Mouse (Mus musculus): Measurements from ENCODE around the gene Gm43552. TPM values are rescaled to one million over a fixed set of nuclear protein-coding genes. Genes with fewer than 3 reads are reported as not detected.
"Not testable (repeated sequence)": the region's sequence is repeated elsewhere in the genome, so short reads cannot be mapped to it uniquely, and the experiment has no call there.

The Gm43552 gene
- 0.91 and 2.3 TPM in 2 replicates for polyA plus RNA-seq (2015; fragmentation: Nextera tagmentation; extraction: Ambion mirVana)

DNA sequence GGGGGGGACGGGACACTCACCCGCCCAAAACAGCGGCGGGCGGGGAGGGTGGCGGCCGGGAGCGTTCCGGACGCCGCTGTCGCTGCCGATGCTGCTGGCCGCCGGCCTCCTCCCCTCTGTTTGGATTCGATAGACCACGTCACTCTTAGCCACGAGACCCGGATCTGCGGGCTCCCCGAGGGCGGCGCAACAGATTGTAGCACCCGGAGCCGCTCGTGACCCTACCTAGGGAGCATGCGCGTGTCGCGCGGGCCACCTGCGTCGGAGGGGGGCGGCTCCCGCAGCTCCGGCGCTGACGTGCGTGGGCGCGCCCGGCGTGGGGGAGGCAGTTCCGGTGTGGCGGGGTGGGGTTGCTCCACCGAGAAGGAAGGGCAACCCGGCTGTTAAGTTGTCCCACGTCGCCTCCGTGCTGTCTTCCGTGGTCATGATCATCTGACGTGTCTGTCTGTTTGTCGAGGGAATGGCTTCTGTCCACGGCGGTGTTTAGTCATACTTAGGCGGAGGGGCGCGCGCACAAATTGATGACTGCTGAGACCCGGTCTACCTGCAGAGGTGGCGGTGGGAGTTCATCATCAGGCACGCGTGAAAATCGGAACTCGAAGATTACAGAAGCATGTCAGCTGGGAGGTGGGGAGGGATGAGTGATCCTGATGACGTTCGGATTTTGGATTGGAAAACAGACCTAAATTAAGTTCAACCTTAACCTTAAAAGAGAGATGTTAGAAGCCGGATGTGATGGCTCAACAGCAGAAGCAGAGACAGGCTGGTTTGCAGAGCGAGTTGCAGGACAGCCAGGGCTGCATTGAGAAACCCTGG lies at the start of gene Gm43552:
Gene Gm43552 (minus strand): TSS at position 118 of the 816 bp plus-strand sequence.
- WGBS: under 1% methylated on average over 68 of the region's 69 CpGs
- peak within 1 kb of the TSS; percentile 68 for H3K4me3 ChIP-seq (ENCODE audit: low read length)
- H3K27me3 ChIP-seq (ENCODE audit: control insufficient read depth, insufficient read depth, low read length): no peaks in the 10 kb centered on the region
- H3K4me2 ChIP-seq (ENCODE audit: low read depth, low read length): peak within 1 kb of the TSS; percentile 69
- ATAC-seq (replicated peaks; ENCODE audit: extremely low read depth, insufficient read depth, low FRiP score): peak; percentile 96
- peaks cover 37% of the 10 kb centered on the region for H3K4me1 ChIP-seq (ENCODE audit: control insufficient read depth, insufficient read depth, low read length)
- peak within 1 kb of the TSS; percentile 85 for H3K9ac ChIP-seq (ENCODE audit: low read length)
- peak within 1 kb of the TSS; percentile 97 for H3K27ac ChIP-seq (ENCODE audit: low read length)
- no peaks in the 10 kb centered on the region for H3K9me3 ChIP-seq (replicated peaks; ENCODE audit: control insufficient read depth, low read length)
- H3K36me3 ChIP-seq (ENCODE audit: control insufficient read depth, insufficient read depth): no peaks in the 10 kb centered on the region

GRCm38 (mm10) chr5:65541889-65542288 lies 49.3 kb upstream of the Gm43552 start:
- no peaks in the 10 kb centered on the region for H3K36me3 ChIP-seq (ENCODE audit: control insufficient read depth, insufficient read depth)
- H3K27me3 ChIP-seq (ENCODE audit: control insufficient read depth, insufficient read depth, low read length): no peaks in the 10 kb centered on the region
- WGBS: 80% methylated on average over 3 of the region's 3 CpGs
- H3K4me3 ChIP-seq (ENCODE audit: low read length): no peak overlapping the region
- no peak overlapping the region for H3K9ac ChIP-seq (ENCODE audit: low read length)
- no peak overlapping the region for H3K27ac ChIP-seq (ENCODE audit: low read length)
- H3K9me3 ChIP-seq (replicated peaks; ENCODE audit: control insufficient read depth, low read length): no peaks in the 10 kb centered on the region
- no peak overlapping the region for H3K4me2 ChIP-seq (ENCODE audit: low read depth, low read length)
- H3K4me1 ChIP-seq (ENCODE audit: control insufficient read depth, insufficient read depth, low read length): peaks cover 10% of the 10 kb centered on the region
- no peak for ATAC-seq (replicated peaks; ENCODE audit: extremely low read depth, insufficient read depth, low FRiP score)

DNA sequence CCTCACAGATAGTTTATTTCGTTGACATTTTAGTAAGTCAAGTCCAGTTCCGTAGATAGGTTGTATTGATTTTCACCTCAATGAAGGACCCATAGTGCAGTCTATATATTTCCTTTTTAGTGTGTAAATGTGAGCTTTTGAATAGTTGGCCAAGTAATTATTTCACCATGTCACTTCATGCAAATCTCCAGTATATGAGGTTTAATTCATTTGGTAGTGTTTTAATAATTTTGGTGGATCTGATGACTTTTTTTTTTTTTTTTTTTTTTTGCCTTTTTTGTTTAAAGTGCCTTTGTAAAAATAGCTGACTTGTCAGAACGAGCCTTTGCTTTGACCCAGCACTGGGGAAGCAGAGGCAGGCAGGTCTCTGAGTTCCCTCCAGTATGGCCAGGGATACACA lies 47.2 kb upstream of the Gm43552 start:
- Histone ChIP-seq H3K36me3 (ENCODE audit: control insufficient read depth, insufficient read depth) (no peaks in the 10 kb centered on the region), H3K4me1 (ENCODE audit: control insufficient read depth, insufficient read depth, low read length) (peaks cover 16% of the 10 kb centered on the region), H3K27ac (ENCODE audit: low read length) (no peak overlapping the region), H3K4me3 (ENCODE audit: low read length) (no peak overlapping the region), H3K9me3 (replicated peaks; ENCODE audit: control insufficient read depth, low read length) (no peaks in the 10 kb centered on the region), H3K4me2 (ENCODE audit: low read depth, low read length) (no peak overlapping the region), H3K27me3 (ENCODE audit: control insufficient read depth, insufficient read depth, low read length) (no peaks in the 10 kb centered on the region), H3K9ac (ENCODE audit: low read length) (no peak overlapping the region)
- no peak for ATAC-seq (replicated peaks; ENCODE audit: extremely low read depth, insufficient read depth, low FRiP score)
- 88% methylated on average over 3 of the region's 3 CpGs for WGBS

- Histone ChIP-seq H3K9me3 (replicated peaks; ENCODE audit: control insufficient read depth, low read length) (no peaks in the 10 kb centered on the region), H3K4me1 (ENCODE audit: control insufficient read depth, insufficient read depth, low read length) (peaks cover 16% of the 10 kb centered on the region), H3K27ac (ENCODE audit: low read length) (no peak overlapping the region), H3K9ac (ENCODE audit: low read length) (peak overlapping the region; percentile 57), H3K27me3 (ENCODE audit: control insufficient read depth, insufficient read depth, low read length) (no peaks in the 10 kb centered on the region), H3K4me2 (ENCODE audit: low read depth, low read length) (peak overlapping the region; percentile 68), H3K36me3 (ENCODE audit: control insufficient read depth, insufficient read depth) (no peaks in the 10 kb centered on the region), H3K4me3 (ENCODE audit: low read length) (peak overlapping the region; percentile 35)
- WGBS: 47% methylated on average over 4 of the region's 4 CpGs
- ATAC-seq (replicated peaks; ENCODE audit: extremely low read depth, insufficient read depth, low FRiP score): no peak
These were observed 46.2 kb upstream of the Gm43552 start for GRCm38 (mm10) chr5:65538829-65539228.

- H3K4me3 ChIP-seq (ENCODE audit: low read length): peak overlapping the region; percentile 78
- 2% methylated on average over 4 of the region's 4 CpGs for WGBS
These were observed 45.5 kb upstream of the Gm43552 start for GRCm38 (mm10) chr5:65538121-65538520.

DNA sequence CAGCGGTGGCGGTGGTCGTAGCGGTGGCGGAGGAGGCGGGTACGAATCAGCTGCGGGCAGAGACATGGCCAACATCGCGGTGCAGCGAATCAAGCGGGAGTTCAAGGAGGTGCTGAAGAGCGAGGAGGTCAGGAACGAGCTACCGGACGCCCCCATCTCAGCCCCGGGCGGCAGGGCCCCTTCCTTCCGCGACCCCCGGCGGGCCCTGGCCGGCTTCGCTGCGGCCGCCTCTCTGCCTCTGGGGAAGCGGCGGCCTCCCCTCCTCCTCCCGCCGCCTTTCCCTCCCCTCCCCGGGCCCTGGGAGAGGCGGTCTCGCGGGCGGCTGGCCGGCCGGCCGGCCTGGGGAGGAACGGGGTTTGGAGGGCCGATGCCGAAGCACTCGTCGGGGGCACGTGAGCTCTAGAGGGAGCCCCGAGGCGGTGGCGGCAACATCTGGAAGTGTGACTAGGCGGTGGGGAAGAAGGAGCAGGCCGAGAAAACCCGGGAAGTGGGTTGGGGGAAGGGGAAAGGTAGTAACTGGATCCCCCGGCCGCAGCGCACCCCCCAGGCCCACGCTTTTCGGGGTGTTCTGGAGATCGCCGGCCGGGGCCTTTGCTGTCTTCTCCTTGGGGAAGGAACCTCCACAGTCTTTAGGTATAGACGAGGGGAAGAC lies 44.9 kb upstream of the Gm43552 start:
- peak overlapping the region; percentile 92 for H3K9ac ChIP-seq (ENCODE audit: low read length)
- H3K27ac ChIP-seq (ENCODE audit: low read length): peak overlapping the region; percentile 99
- peak overlapping the region; percentile 78 for H3K4me3 ChIP-seq (ENCODE audit: low read length)
- peak overlapping the region; percentile 80 for H3K4me2 ChIP-seq (ENCODE audit: low read depth, low read length)
- H3K4me1 ChIP-seq (ENCODE audit: control insufficient read depth, insufficient read depth, low read length): peaks cover 16% of the 10 kb centered on the region
- no peaks in the 10 kb centered on the region for H3K9me3 ChIP-seq (replicated peaks; ENCODE audit: control insufficient read depth, low read length)
- peak; percentile 51 for ATAC-seq (replicated peaks; ENCODE audit: extremely low read depth, insufficient read depth, low FRiP score)
- under 1% methylated on average over 45 of the region's 59 CpGs for WGBS
- H3K27me3 ChIP-seq (ENCODE audit: control insufficient read depth, insufficient read depth, low read length): no peaks in the 10 kb centered on the region
- H3K36me3 ChIP-seq (ENCODE audit: control insufficient read depth, insufficient read depth): no peaks in the 10 kb centered on the region

More at GRCm38 (mm10) chr5:65538121-65538520, 45.5 kb upstream of the Gm43552 start:
- Histone ChIP-seq H3K4me1 (ENCODE audit: control insufficient read depth, insufficient read depth, low read length) (peaks cover 16% of the 10 kb centered on the region), H3K9ac (ENCODE audit: low read length) (peak overlapping the region; percentile 92), H3K9me3 (replicated peaks; ENCODE audit: control insufficient read depth, low read length) (no peaks in the 10 kb centered on the region), H3K36me3 (ENCODE audit: control insufficient read depth, insufficient read depth) (no peaks in the 10 kb centered on the region), H3K4me2 (ENCODE audit: low read depth, low read length) (peak overlapping the region; percentile 80), H3K27me3 (ENCODE audit: control insufficient read depth, insufficient read depth, low read length) (no peaks in the 10 kb centered on the region), H3K27ac (ENCODE audit: low read length) (peak overlapping the region; percentile 99)
- no peak for ATAC-seq (replicated peaks; ENCODE audit: extremely low read depth, insufficient read depth, low FRiP score)

DNA sequence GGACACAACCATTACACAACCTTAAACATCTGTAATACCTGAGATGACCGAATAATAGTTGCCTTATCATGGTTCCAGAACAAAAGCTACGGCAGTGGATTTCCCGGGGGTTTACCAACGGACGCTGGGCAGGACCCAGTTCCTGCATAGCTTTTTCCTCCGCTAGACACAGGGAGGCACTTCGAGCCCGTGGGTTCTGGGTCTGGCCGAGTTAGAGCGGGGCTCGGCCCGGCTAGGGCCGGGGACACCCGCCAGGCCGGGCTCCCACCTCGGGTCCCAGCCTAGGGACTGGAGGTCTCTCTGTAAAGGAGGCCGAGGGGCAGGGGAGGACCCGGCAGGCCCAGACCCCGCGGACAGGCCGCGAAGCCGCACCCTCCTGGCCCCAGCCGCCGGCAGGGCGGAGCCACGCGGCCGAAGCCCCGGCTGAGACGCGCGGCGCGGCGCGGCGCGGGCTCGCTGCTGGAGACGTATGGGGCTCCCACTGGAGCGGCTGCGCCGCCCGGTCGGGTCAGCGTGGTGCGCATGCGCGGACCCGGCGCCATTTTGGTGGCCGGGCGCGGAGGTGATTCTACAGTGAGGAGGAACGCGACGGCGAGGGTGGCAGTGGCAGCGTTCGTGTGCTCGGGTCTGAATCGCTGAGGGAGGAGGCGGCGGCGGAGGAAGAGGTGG lies 44.3 kb upstream of the Gm43552 start, which contains the start of the genes Smim14 and Ube2k:
Gene Smim14 (minus strand): TSS at position 434 of the 669 bp plus-strand sequence.
Gene Ube2k (plus strand): TSS at position 483 of the 669 bp plus-strand sequence.
- peak within 1 kb of the TSS; percentile 92 for H3K9ac ChIP-seq (ENCODE audit: low read length)
- no peaks in the 10 kb centered on the region for H3K27me3 ChIP-seq (ENCODE audit: control insufficient read depth, insufficient read depth, low read length)
- no peaks in the 10 kb centered on the region for H3K36me3 ChIP-seq (ENCODE audit: control insufficient read depth, insufficient read depth)
- H3K27ac ChIP-seq (ENCODE audit: low read length): peak within 1 kb of the TSS; percentile 99
- H3K4me2 ChIP-seq (ENCODE audit: low read depth, low read length): peak within 1 kb of the TSS; percentile 80
- peaks cover 13% of the 10 kb centered on the region for H3K4me1 ChIP-seq (ENCODE audit: control insufficient read depth, insufficient read depth, low read length)
- H3K4me3 ChIP-seq (ENCODE audit: low read length): peak within 1 kb of the TSS; percentile 78
- under 1% methylated on average over 66 of the region's 66 CpGs for WGBS
- peak; percentile 98 for ATAC-seq (replicated peaks; ENCODE audit: extremely low read depth, insufficient read depth, low FRiP score)
- no peaks in the 10 kb centered on the region for H3K9me3 ChIP-seq (replicated peaks; ENCODE audit: control insufficient read depth, low read length)

GRCm38 (mm10) chr5:65536068-65536465 lies 43.4 kb upstream of the Gm43552 start:
- not testable (repeated sequence) for H3K36me3 ChIP-seq (ENCODE audit: control insufficient read depth, insufficient read depth); ATAC-seq (replicated peaks; ENCODE audit: extremely low read depth, insufficient read depth, low FRiP score); H3K27me3 ChIP-seq (ENCODE audit: control insufficient read depth, insufficient read depth, low read length); H3K9me3 ChIP-seq (replicated peaks; ENCODE audit: control insufficient read depth, low read length)
- peak overlapping the region; percentile 78 for H3K4me3 ChIP-seq (ENCODE audit: low read length)
- 74% methylated on average over 10 of the region's 10 CpGs for WGBS
- H3K4me1 ChIP-seq (ENCODE audit: control insufficient read depth, insufficient read depth, low read length): peaks cover 13% of the 10 kb centered on the region
- peak overlapping the region; percentile 92 for H3K9ac ChIP-seq (ENCODE audit: low read length)
- peak overlapping the region; percentile 80 for H3K4me2 ChIP-seq (ENCODE audit: low read depth, low read length)
- H3K27ac ChIP-seq (ENCODE audit: low read length): peak overlapping the region; percentile 99

Data from heart, embryonic 16.5 days (tissue).